Mouse (Mus musculus) left cerebral cortex, postnatal 10 days (tissue): Measurements from ENCODE around the gene Snapc5. TPM values are rescaled to one million over a fixed set of nuclear protein-coding genes. Genes with fewer than 3 reads are reported as not detected.
A peak's percentile ranks its signal among the peaks of the same experiment; 100 is the strongest.
"Not testable (repeated sequence)": the region's sequence is repeated elsewhere in the genome, so short reads cannot be mapped to it uniquely, and the experiment has no call there.

Source experiments
- DNase-seq, 2 experiments: peaks; one replicate each; pipeline ENCODE4 v3.0.0; 2021 to 2022; ENCODE audit warnings: low spot score in 2 of 2, mixed read lengths in 1 of 2; ENCODE audit errors: extremely low spot score in 1 of 2
- intact Hi-C: fragments of 180-260 bp; cut with DNase I; formaldehyde crosslinking; loops from one replicate; pipeline ENCODE4 v1.15.1; 2025
- total RNA-seq, 2 experiments: library from RNA; stranded (reverse); gene quantifications; 2 replicates each; pipeline ENCODE4 v1.2.3; 2021

Gene Snapc5
- total RNA-seq, 2 experiments from 2014 or later, result 19.3 to 19.9 TPM

- intact Hi-C loops, result no loop called here
- DNase-seq, result no peak
Measured at GRCm38 (mm10) chr9:64198068-64198762, 19.1 kb downstream of the Snapc5 start.

- DNase-seq, intact Hi-C loops: not testable (repeated sequence)
Measured at GRCm38 (mm10) chr9:64198763-64199418, 19.8 kb downstream of the Snapc5 start.

- intact Hi-C loops, result no loop called here
- DNase-seq, result no peak
Measured at GRCm38 (mm10) chr9:64199897-64200296, 20.8 kb downstream of the Snapc5 start.

- intact Hi-C loops, result no loop called here
Measured at GRCm38 (mm10) chr9:64202331-64202730, 23.3 kb downstream of the Snapc5 start.

GRCm38 (mm10) chr9:64202866-64203265 is 23.8 kb downstream of the Snapc5 start:
- no peak for DNase-seq
- intact Hi-C loops, result no loop called here

More at GRCm38 (mm10) chr9:64202331-64202730, 23.3 kb downstream of the Snapc5 start:
- no peak for DNase-seq

GRCm38 (mm10) chr9:64207509-64208084 is 28.5 kb downstream of the Snapc5 start:
- no peak for DNase-seq
- intact Hi-C loops, result no loop called here

- no peak for DNase-seq
- intact Hi-C loops, result no loop called here
Measured at GRCm38 (mm10) chr9:64214452-64214851, 35.4 kb downstream of the Snapc5 start.

GRCm38 (mm10) chr9:64216090-64216489 is 37.0 kb downstream of the Snapc5 start:
- DNase-seq, result no peak
- intact Hi-C loops, result no loop called here

GRCm38 (mm10) chr9:64216641-64217040 is 37.6 kb downstream of the Snapc5 start:
- no peak for DNase-seq
- intact Hi-C loops, result no loop called here

GRCm38 (mm10) chr9:64217887-64218286 is 38.8 kb downstream of the Snapc5 start:
- no peak for DNase-seq
- intact Hi-C loops, result no loop called here

GRCm38 (mm10) chr9:64219305-64219704 is 40.2 kb downstream of the Snapc5 start:
- intact Hi-C loops, result no loop called here
- no peak for DNase-seq

GRCm38 (mm10) chr9:64219772-64220420 is 40.8 kb downstream of the Snapc5 start:
- intact Hi-C loops, result no loop called here
- no peak for DNase-seq

GRCm38 (mm10) chr9:64220603-64221002 is 41.5 kb downstream of the Snapc5 start:
- no peak for DNase-seq
- intact Hi-C loops, result no loop called here

GRCm38 (mm10) chr9:64221480-64221879 is 42.4 kb downstream of the Snapc5 start:
- intact Hi-C loops, result no loop called here
- no peak for DNase-seq

GRCm38 (mm10) chr9:64222098-64222497 is 43.0 kb downstream of the Snapc5 start:
- intact Hi-C loops, result no loop called here
- no peak for DNase-seq

GRCm38 (mm10) chr9:64225805-64226204 is 46.7 kb downstream of the Snapc5 start:
- no peak for DNase-seq
- intact Hi-C loops, result no loop called here

- DNase-seq, result no peak
- intact Hi-C loops, result no loop called here
Measured at GRCm38 (mm10) chr9:64227736-64228135, 48.7 kb downstream of the Snapc5 start.

GRCm38 (mm10) chr9:64228972-64229371 is 49.9 kb downstream of the Snapc5 start:
- DNase-seq, result no peak
- intact Hi-C loops, result no loop called here

- intact Hi-C loops, result no loop called here
- DNase-seq, result peak in 1 of 2 experiments; percentile 47
Measured at GRCm38 (mm10) chr9:64231171-64231570, 52.1 kb downstream of the Snapc5 start.

GRCm38 (mm10) chr9:64231674-64232073 is 52.6 kb downstream of the Snapc5 start:
- intact Hi-C loops, result no loop called here
- peak in 1 of 2 experiments; percentile 8 for DNase-seq
